Mouse (Mus musculus) cortical plate, adult 2 months (tissue): ENCODE data around the gene Myl7.

Source experiments
- CTCF ChIP-seq: fragments of 200-500 bp; IDR thresholded peaks from 2 replicates; pipeline ENCODE4 v1.5.1; 2011; ENCODE audit warnings: mild to moderate bottlenecking, control low read depth, low read length; ENCODE audit not compliant: insufficient read depth; ENCODE audit errors: extremely low read depth
- POLR2A ChIP-seq: fragments of 200-500 bp; IDR thresholded peaks from 2 replicates; pipeline ENCODE4 v1.6.1; 2011; ENCODE audit warnings: mild to moderate bottlenecking, low read length, control low read depth; ENCODE audit not compliant: insufficient read depth; ENCODE audit errors: extremely low read depth

- TF ChIP-seq CTCF (no peak), POLR2A (no peak)
These were observed 10.1 kb upstream of the Myl7 start for GRCm38 (mm10) chr11:5908642-5909041.
